Mouse (Mus musculus): Measurements from ENCODE around the gene Arid5a. TPM values are rescaled to one million over a fixed set of nuclear protein-coding genes. Genes with fewer than 3 reads are reported as not detected.
A peak's percentile ranks its signal among the peaks of the same experiment; 100 is the strongest.

The Arid5a gene
- polyA plus RNA-seq, 1 experiment from 2014 or later = 7.9 TPM

- Histone ChIP-seq H3K4me2 (replicated peaks; ENCODE audit: low read depth, low read length) (no peak overlapping the region), H3K4me3 (ENCODE audit: low read length) (no peak overlapping the region), H3K27ac (ENCODE audit: low read length) (no peak overlapping the region), H3K36me3 (ENCODE audit: insufficient read depth, low read length) (peaks cover 86% of the 10 kb centered on the region), H3K27me3 (ENCODE audit: insufficient read depth, low read length) (no peaks in the 10 kb centered on the region), H3K9me3 (ENCODE audit: low read length) (no peaks in the 10 kb centered on the region), H3K9ac (replicated peaks; ENCODE audit: low read length) (no peak overlapping the region), H3K4me1 (ENCODE audit: insufficient read depth, low read length) (no peaks in the 10 kb centered on the region)
- no peak for ATAC-seq (ENCODE audit: low FRiP score, low TSS enrichment)
- 57% methylated on average over 4 of the region's 4 CpGs for WGBS
Measured at GRCm38 (mm10) chr1:36352351-36352750, 44.8 kb downstream of the Arid5a start.

- H3K36me3 ChIP-seq (ENCODE audit: insufficient read depth, low read length) = peaks cover 55% of the 10 kb centered on the region
- H3K4me1 ChIP-seq (ENCODE audit: insufficient read depth, low read length) = no peaks in the 10 kb centered on the region
- WGBS = 82% methylated on average over 5 of the region's 5 CpGs
- H3K9me3 ChIP-seq (ENCODE audit: low read length) = no peaks in the 10 kb centered on the region
- H3K27ac ChIP-seq (ENCODE audit: low read length) = peak overlapping the region; percentile 23
- H3K27me3 ChIP-seq (ENCODE audit: insufficient read depth, low read length) = no peaks in the 10 kb centered on the region
- no peak for ATAC-seq (ENCODE audit: low FRiP score, low TSS enrichment)
- no peak overlapping the region for H3K4me3 ChIP-seq (ENCODE audit: low read length)
- no peak overlapping the region for H3K9ac ChIP-seq (replicated peaks; ENCODE audit: low read length)
- no peak overlapping the region for H3K4me2 ChIP-seq (replicated peaks; ENCODE audit: low read depth, low read length)
Measured at GRCm38 (mm10) chr1:36356955-36357695, 49.6 kb downstream of the Arid5a start.

- H3K4me3 ChIP-seq (ENCODE audit: low read length) = peak overlapping the region; percentile 88
- H3K36me3 ChIP-seq (ENCODE audit: insufficient read depth, low read length) = peaks cover 20% of the 10 kb centered on the region; the same call in 1 of the 2 replicates
- no peaks in the 10 kb centered on the region for H3K9me3 ChIP-seq (ENCODE audit: low read length)
- ATAC-seq (ENCODE audit: low FRiP score, low TSS enrichment) = no peak
- H3K27me3 ChIP-seq (ENCODE audit: insufficient read depth, low read length) = no peaks in the 10 kb centered on the region
- peak overlapping the region; percentile 98 for H3K9ac ChIP-seq (replicated peaks; ENCODE audit: low read length)
- 37% methylated on average over 12 of the region's 12 CpGs for WGBS
- peaks cover 11% of the 10 kb centered on the region for H3K4me1 ChIP-seq (ENCODE audit: insufficient read depth, low read length)
- no peak overlapping the region for H3K27ac ChIP-seq (ENCODE audit: low read length)
- H3K4me2 ChIP-seq (replicated peaks; ENCODE audit: low read depth, low read length) = peak overlapping the region; percentile 64
Measured at GRCm38 (mm10) chr1:36367698-36368097, 60.2 kb downstream of the Arid5a start.

GRCm38 (mm10) chr1:36368112-36368968 is 60.8 kb downstream of the Arid5a start:
- Histone ChIP-seq H3K36me3 (ENCODE audit: insufficient read depth, low read length) (peaks cover 17% of the 10 kb centered on the region; the same call in 1 of the 2 replicates), H3K4me1 (ENCODE audit: insufficient read depth, low read length) (peaks cover 11% of the 10 kb centered on the region), H3K27me3 (ENCODE audit: insufficient read depth, low read length) (no peaks in the 10 kb centered on the region), H3K4me2 (replicated peaks; ENCODE audit: low read depth, low read length) (peak overlapping the region; percentile 64), H3K9me3 (ENCODE audit: low read length) (no peaks in the 10 kb centered on the region), H3K9ac (replicated peaks; ENCODE audit: low read length) (peak overlapping the region; percentile 98), H3K27ac (ENCODE audit: low read length) (peak overlapping the region; percentile 81), H3K4me3 (ENCODE audit: low read length) (peak overlapping the region; percentile 88)
- WGBS = 4% methylated on average over 40 of the region's 55 CpGs
- peak; percentile 92 for ATAC-seq (ENCODE audit: low FRiP score, low TSS enrichment)

- H3K9ac ChIP-seq (replicated peaks; ENCODE audit: low read length) = peak within 1 kb of the TSS; percentile 98
- H3K27me3 ChIP-seq (ENCODE audit: insufficient read depth, low read length) = no peaks in the 10 kb centered on the region
- H3K4me3 ChIP-seq (ENCODE audit: low read length) = peak within 1 kb of the TSS; percentile 88
- H3K4me1 ChIP-seq (ENCODE audit: insufficient read depth, low read length) = peaks cover 11% of the 10 kb centered on the region
- H3K27ac ChIP-seq (ENCODE audit: low read length) = peak within 1 kb of the TSS; percentile 81
- peak within 1 kb of the TSS; percentile 64 for H3K4me2 ChIP-seq (replicated peaks; ENCODE audit: low read depth, low read length)
- no peak; the same call in none of the 2 replicates for ATAC-seq (ENCODE audit: low FRiP score, low TSS enrichment)
- WGBS = 5% methylated on average over 51 of the region's 61 CpGs
- H3K9me3 ChIP-seq (ENCODE audit: low read length) = no peaks in the 10 kb centered on the region
- H3K36me3 ChIP-seq (ENCODE audit: insufficient read depth, low read length) = peaks cover 13% of the 10 kb centered on the region; the same call in 1 of the 2 replicates
Measured at GRCm38 (mm10) chr1:36368969-36369645, 61.6 kb downstream of the Arid5a start, which contains the start of gene Kansl3. TSS of gene Kansl3 (minus strand) at chr1:36369181.

GRCm38 (mm10) chr1:36370918-36371317 is 63.4 kb downstream of the Arid5a start:
- H3K27me3 ChIP-seq (ENCODE audit: insufficient read depth, low read length) = no peaks in the 10 kb centered on the region
- no peak for ATAC-seq (ENCODE audit: low FRiP score, low TSS enrichment)
- no peak overlapping the region for H3K27ac ChIP-seq (ENCODE audit: low read length)
- H3K4me1 ChIP-seq (ENCODE audit: insufficient read depth, low read length) = peaks cover 11% of the 10 kb centered on the region
- H3K9ac ChIP-seq (replicated peaks; ENCODE audit: low read length) = no peak overlapping the region
- peaks cover 3% of the 10 kb centered on the region; the same call in 1 of the 2 replicates for H3K36me3 ChIP-seq (ENCODE audit: insufficient read depth, low read length)
- H3K9me3 ChIP-seq (ENCODE audit: low read length) = no peaks in the 10 kb centered on the region
- no peak overlapping the region for H3K4me2 ChIP-seq (replicated peaks; ENCODE audit: low read depth, low read length)
- H3K4me3 ChIP-seq (ENCODE audit: low read length) = no peak overlapping the region
- WGBS = 81% methylated on average over 6 of the region's 6 CpGs

GRCm38 (mm10) chr1:36371934-36372845 is 64.7 kb downstream of the Arid5a start, which contains the start of gene Fer1l5:
TSS of gene Fer1l5 (plus strand) at chr1:36372291.
- H3K4me3 ChIP-seq (ENCODE audit: low read length) = no peak within 1 kb of the TSS
- H3K27me3 ChIP-seq (ENCODE audit: insufficient read depth, low read length) = no peaks in the 10 kb centered on the region
- no peaks in the 10 kb centered on the region for H3K36me3 ChIP-seq (ENCODE audit: insufficient read depth, low read length)
- peaks cover 10% of the 10 kb centered on the region for H3K4me1 ChIP-seq (ENCODE audit: insufficient read depth, low read length)
- no peak within 1 kb of the TSS for H3K4me2 ChIP-seq (replicated peaks; ENCODE audit: low read depth, low read length)
- ATAC-seq (ENCODE audit: low FRiP score, low TSS enrichment) = no peak
- WGBS = 77% methylated on average over 10 of the region's 10 CpGs
- H3K9me3 ChIP-seq (ENCODE audit: low read length) = no peaks in the 10 kb centered on the region
- H3K9ac ChIP-seq (replicated peaks; ENCODE audit: low read length) = no peak within 1 kb of the TSS
- H3K27ac ChIP-seq (ENCODE audit: low read length) = no peak within 1 kb of the TSS
